Mouse (Mus musculus) brain, embryonic 18.5 days (tissue): Measurements from ENCODE around the gene Vmn1r69.

Source experiments
- DNase-seq: peaks from one replicate; pipeline ENCODE4 v3.0.0-alpha.2; 2012; ENCODE audit warnings: low read depth, low spot score

The Vmn1r69 gene

GRCm38 (mm10) chr7:10613559-10613958 is at the start of gene Vmn1r69:
Gene Vmn1r69 (minus strand): TSS chr7:10613659.
- DNase-seq = no peak

GRCm38 (mm10) chr7:10631232-10631631 is 17.8 kb upstream of the Vmn1r69 start, which contains the start of gene Vmn1r70:
Gene Vmn1r70 (plus strand): TSS chr7:10631532.
- no peak for DNase-seq

- no peak for DNase-seq
Observed at GRCm38 (mm10) chr7:10558385-10558784, 55.1 kb downstream of the Vmn1r69 start, which contains the start of gene Vmn1r68. Gene Vmn1r68 (minus strand): TSS chr7:10558485.
